Mouse (Mus musculus): ENCODE results near the gene Olfr31. TPM values are rescaled to one million over a fixed set of nuclear protein-coding genes. Genes with fewer than 3 reads are reported as not detected.

The Olfr31 gene
- not detected in 2 replicates for total RNA-seq (2014; rRNA removed)
- 0.05 and 0.30 TPM in 2 replicates for polyA plus RNA-seq (2015; fragmentation: Nextera tagmentation; extraction: Ambion mirVana)

DNA sequence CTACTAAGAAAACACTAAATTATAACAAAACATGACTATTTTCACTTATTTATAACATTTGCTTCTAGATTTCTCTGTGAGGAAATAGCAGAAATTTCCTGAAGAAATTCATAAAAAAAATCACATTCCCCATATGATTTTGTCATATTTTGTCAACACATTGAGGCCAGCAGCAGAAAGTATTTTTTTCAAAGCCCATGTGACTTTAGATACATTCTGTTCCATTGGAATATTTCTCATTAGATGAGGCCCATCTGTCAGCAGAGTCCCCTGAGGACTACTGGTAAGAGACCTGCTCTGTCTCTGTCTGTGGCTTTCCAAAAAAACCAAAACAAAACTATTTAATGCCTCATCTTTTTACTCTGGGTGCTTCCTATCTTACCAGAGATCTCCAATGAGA, at the start of gene Olfr31:
Gene Olfr31, plus strand, starts transcription at position 301 of the 400 bp plus-strand sequence.
- no peak for TF ChIP-seq CTCF (IDR thresholded peaks at IDR 0.05; ENCODE audit: low read depth)
- Histone ChIP-seq H3K4me3 (ENCODE audit: low read length) (no peak within 1 kb of the TSS), H3K36me3 (ENCODE audit: insufficient read depth, low read length) (no peaks in the 10 kb centered on the region), H3K27ac (no peak within 1 kb of the TSS), H3K27me3 (ENCODE audit: insufficient read depth, low read length) (no peaks in the 10 kb centered on the region), H3K4me1 (ENCODE audit: insufficient read depth, low read length) (no peaks in the 10 kb centered on the region), H3K4me2 (ENCODE audit: low read depth, low read length) (no peak within 1 kb of the TSS), H3K9me3 (ENCODE audit: low read length) (no peaks in the 10 kb centered on the region), H3K9ac (replicated peaks; ENCODE audit: low read length) (no peak within 1 kb of the TSS)
- ATAC-seq, result no peak
- no peak for DNase-seq (ENCODE audit: low spot score)

DNA sequence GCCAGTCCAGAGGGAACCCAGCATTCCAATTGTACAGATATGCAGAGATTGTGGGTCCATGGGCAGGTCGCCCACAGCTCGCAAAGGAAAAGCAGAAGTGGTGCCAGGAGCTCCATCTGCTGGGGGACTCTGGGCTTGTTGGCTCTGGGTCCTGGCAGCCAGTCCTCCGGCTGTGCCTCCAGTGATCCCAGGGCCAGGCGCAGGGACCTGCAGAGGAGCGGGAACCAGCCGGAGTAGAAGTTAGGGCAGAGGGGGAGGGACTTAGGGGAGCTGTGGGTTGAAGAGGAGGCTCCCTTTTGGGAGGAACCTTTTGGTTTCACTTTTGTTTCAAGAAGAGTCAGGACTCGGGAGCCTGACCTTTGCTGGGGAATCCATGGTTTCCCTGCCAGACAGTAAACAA, 28.2 kb upstream of the Olfr31 start:
- H3K9me3 ChIP-seq (ENCODE audit: low read length), result no peaks in the 10 kb centered on the region
- no peak overlapping the region for H3K4me2 ChIP-seq (ENCODE audit: low read depth, low read length)
- no peak overlapping the region for H3K4me3 ChIP-seq (ENCODE audit: low read length)
- no peaks in the 10 kb centered on the region for H3K27me3 ChIP-seq (ENCODE audit: insufficient read depth, low read length)
- 71% methylated on average over 7 of the region's 7 CpGs for WGBS
- TF ChIP-seq CTCF (IDR thresholded peaks at IDR 0.05; ENCODE audit: low read depth), result peak; percentile 9; the same call in 1 of the 2 replicates
- no peaks in the 10 kb centered on the region for H3K4me1 ChIP-seq (ENCODE audit: insufficient read depth, low read length)
- H3K9ac ChIP-seq (replicated peaks; ENCODE audit: low read length), result no peak overlapping the region
- no peak overlapping the region for H3K27ac ChIP-seq
- no peak for ATAC-seq
- DNase-seq (ENCODE audit: low spot score), result peak; percentile 9
- no peaks in the 10 kb centered on the region for H3K36me3 ChIP-seq (ENCODE audit: insufficient read depth, low read length)

DNA sequence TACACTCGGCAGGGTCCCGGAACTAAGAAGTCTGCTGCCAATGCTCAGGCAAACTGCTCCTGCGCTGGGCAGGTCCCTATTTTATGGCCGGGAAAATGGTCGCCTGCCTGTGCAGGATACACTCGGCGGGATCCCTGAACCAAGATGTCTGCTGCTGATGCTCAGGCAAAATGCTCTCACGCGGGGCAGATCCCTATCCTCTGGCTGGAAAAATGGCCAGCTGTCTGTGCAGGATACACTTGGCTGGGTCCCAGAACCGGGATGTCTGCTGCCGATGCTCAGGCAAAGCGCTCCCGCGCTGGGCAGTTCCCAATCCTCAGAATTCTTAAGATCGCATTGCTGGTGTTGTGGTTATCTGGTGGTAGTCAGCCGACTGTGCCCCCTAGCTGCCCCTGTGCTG, 13.7 kb upstream of the Olfr31 start:
- Histone ChIP-seq H3K4me1 (ENCODE audit: insufficient read depth, low read length) (no peaks in the 10 kb centered on the region), H3K4me2 (ENCODE audit: low read depth, low read length) (peak overlapping the region; percentile 27; the same call in 1 of the 2 replicates), H3K9ac (replicated peaks; ENCODE audit: low read length) (no peak overlapping the region), H3K36me3 (ENCODE audit: insufficient read depth, low read length) (no peaks in the 10 kb centered on the region), H3K4me3 (ENCODE audit: low read length) (no peak overlapping the region), H3K27me3 (ENCODE audit: insufficient read depth, low read length) (no peaks in the 10 kb centered on the region), H3K9me3 (ENCODE audit: low read length) (no peaks in the 10 kb centered on the region), H3K27ac (no peak overlapping the region)
- 60% methylated on average over 16 of the region's 16 CpGs for WGBS
- TF ChIP-seq CTCF (IDR thresholded peaks at IDR 0.05; ENCODE audit: low read depth), result no peak
- DNase-seq (ENCODE audit: low spot score), result peak; percentile 26
- ATAC-seq, result no peak

DNA sequence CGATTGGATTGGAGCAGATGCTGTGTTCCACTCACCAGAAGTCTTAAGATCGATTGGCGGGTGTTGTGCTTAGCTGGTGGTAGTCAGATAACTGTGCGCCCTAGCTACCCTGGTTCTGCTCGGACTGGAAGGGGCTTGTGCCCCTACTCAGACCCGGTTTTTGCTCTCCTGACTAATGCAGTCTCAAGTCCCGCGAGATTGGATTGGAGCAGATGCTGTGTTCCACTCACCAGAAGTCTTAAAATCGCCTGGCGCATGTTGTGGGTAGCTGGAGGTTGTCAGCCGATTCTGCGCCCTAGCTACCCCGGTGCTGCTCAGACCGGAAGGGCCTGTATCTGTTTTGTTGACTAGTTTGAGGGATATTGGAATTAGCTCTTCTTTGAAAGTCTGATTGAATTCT, 13.2 kb upstream of the Olfr31 start:
- DNase-seq (ENCODE audit: low spot score) (no peak), ATAC-seq (no peak)
- Histone ChIP-seq H3K9me3 (ENCODE audit: low read length) (no peaks in the 10 kb centered on the region), H3K27me3 (ENCODE audit: insufficient read depth, low read length) (no peaks in the 10 kb centered on the region), H3K4me1 (ENCODE audit: insufficient read depth, low read length) (no peaks in the 10 kb centered on the region), H3K27ac (no peak overlapping the region), H3K4me2 (ENCODE audit: low read depth, low read length) (no peak overlapping the region), H3K36me3 (ENCODE audit: insufficient read depth, low read length) (no peaks in the 10 kb centered on the region), H3K9ac (replicated peaks; ENCODE audit: low read length) (no peak overlapping the region), H3K4me3 (ENCODE audit: low read length) (no peak overlapping the region)
- TF ChIP-seq CTCF (IDR thresholded peaks at IDR 0.05; ENCODE audit: low read depth), result no peak
- 66% methylated on average over 14 of the region's 14 CpGs for WGBS

DNA sequence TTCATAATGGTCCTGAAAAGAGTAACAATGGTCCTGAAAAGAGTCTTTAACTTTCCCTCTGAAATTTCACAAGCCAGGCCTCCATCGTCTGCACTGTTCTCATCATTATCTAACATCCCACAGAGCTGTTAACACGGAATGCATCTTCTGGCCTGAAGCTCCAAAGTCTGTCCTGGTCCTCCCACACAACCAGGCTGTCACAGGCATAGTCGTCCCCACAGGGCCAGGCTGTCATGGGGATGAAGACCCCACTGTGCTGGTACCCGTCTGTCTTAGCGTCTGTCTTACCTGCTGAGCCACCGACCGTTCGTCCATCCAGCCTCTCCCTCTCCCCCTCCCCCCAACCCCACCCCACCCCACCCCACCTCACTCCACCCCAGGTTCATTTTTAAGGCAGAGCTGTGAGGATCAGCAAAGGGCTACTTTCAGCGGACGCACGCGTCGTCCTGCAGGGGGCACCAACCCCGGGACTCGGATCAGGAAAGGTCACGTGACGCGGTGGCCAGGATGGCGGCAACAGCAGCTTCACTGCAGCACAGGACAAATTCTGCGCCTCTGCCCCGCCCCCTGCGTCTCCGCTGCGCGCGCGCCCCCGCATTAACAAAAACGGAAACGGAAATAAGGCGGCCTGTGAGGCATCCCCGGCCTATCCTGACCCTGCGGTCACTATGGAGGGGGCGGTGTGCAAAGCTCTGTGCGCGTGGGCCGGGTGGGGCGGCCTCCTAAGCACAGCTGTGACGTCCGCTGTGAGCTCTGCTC, 22.7 kb downstream of the Olfr31 start:
- WGBS, result 4% methylated on average over 37 of the region's 40 CpGs
- ATAC-seq (peak; percentile 85), DNase-seq (ENCODE audit: low spot score) (peak; percentile 94)
- Histone ChIP-seq H3K9ac (replicated peaks; ENCODE audit: low read length) (peak overlapping the region; percentile 55), H3K9me3 (ENCODE audit: low read length) (peaks cover 12% of the 10 kb centered on the region; the same call in 1 of the 2 replicates), H3K36me3 (ENCODE audit: insufficient read depth, low read length) (no peaks in the 10 kb centered on the region), H3K4me3 (ENCODE audit: low read length) (peak overlapping the region; percentile 58), H3K27ac (peak overlapping the region; percentile 77), H3K4me1 (ENCODE audit: insufficient read depth, low read length) (no peaks in the 10 kb centered on the region), H3K27me3 (ENCODE audit: insufficient read depth, low read length) (no peaks in the 10 kb centered on the region), H3K4me2 (ENCODE audit: low read depth, low read length) (peak overlapping the region; percentile 81)
- TF ChIP-seq CTCF (IDR thresholded peaks at IDR 0.05; ENCODE audit: low read depth), result peak; percentile 72

DNA sequence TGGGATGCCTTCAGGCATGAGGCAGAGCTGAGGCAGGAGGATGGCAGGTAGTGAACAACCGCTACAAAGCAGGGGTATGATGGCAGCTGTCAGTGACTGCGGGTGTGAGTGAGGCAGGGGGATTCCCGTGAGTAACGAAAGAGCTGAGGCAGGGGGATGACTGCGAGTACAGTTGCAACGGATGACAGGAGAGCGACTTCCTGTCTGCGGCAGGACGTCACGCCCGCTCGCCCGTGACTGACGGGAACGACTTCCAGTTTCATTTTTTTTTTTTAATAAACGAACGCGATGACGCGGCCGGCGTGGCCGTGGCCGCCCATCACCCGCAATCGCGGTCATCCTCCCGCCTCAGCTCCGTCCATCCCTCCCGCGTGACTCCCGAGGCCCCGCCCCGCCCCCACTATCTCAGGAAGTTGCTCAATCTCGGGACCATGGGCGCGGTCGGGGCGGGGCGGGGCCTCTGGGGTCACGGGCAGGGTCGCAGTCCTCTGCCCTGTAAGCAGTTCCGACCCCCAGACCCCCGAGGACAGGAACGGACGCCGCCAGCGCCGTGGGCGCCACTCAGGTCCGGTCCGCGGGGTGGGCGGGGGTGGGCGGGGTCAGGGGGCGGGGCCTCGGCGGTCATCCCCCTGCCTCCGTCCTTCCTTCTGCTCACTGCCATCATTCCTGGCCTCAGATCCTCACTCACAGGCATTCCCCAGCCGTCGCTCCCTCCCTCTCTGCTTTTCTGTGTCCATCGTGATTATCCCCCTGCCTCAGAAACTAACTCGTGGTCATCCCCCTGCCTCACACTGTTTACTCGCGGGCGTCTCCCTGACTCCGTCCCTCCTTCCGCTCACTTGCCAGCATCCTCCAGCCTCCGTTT, 23.6 kb downstream of the Olfr31 start, which contains the start of gene Il3ra:
Gene Il3ra, plus strand, starts transcription at position 328 of the 865 bp plus-strand sequence.
- peak within 1 kb of the TSS; percentile 55 for H3K9ac ChIP-seq (replicated peaks; ENCODE audit: low read length)
- no peaks in the 10 kb centered on the region for H3K27me3 ChIP-seq (ENCODE audit: insufficient read depth, low read length)
- H3K27ac ChIP-seq, result peak within 1 kb of the TSS; percentile 77
- H3K36me3 ChIP-seq (ENCODE audit: insufficient read depth, low read length), result no peaks in the 10 kb centered on the region
- WGBS, result 6% methylated on average over 66 of the region's 69 CpGs
- peak; percentile 88 for DNase-seq (ENCODE audit: low spot score)
- H3K9me3 ChIP-seq (ENCODE audit: low read length), result peaks cover 13% of the 10 kb centered on the region; the same call in 1 of the 2 replicates
- TF ChIP-seq CTCF (IDR thresholded peaks at IDR 0.05; ENCODE audit: low read depth), result no peak
- peak; percentile 60 for ATAC-seq
- H3K4me2 ChIP-seq (ENCODE audit: low read depth, low read length), result peak within 1 kb of the TSS; percentile 81
- no peaks in the 10 kb centered on the region for H3K4me1 ChIP-seq (ENCODE audit: insufficient read depth, low read length)
- peak within 1 kb of the TSS; percentile 58 for H3K4me3 ChIP-seq (ENCODE audit: low read length)
